Mouse (Mus musculus): Measurements from ENCODE around the gene Rerg.

Rerg gene

GRCm38 (mm10) chr6:137017216-137017973, 152.9 kb downstream of the Rerg start:
- DNase-seq (ENCODE audit: low spot score in 2 of 2) = no peak

GRCm38 (mm10) chr6:137014346-137014745, 156.0 kb downstream of the Rerg start:
- no peak for DNase-seq (ENCODE audit: low spot score in 2 of 2)

GRCm38 (mm10) chr6:137011187-137011586, 159.1 kb downstream of the Rerg start:
- no peak for DNase-seq (ENCODE audit: low spot score in 2 of 2)
